Mouse (Mus musculus) forebrain, embryonic 16.5 days (tissue): ENCODE data around the gene Abi2. TPM values are rescaled to one million over a fixed set of nuclear protein-coding genes. Genes with fewer than 3 reads are reported as not detected.

ENCODE experiments used
- ATAC-seq: fragments of 200-750 bp; cut with Nextera tagmentation; 2 replicates; pipeline ENCODE4 v1.8.0; 2017; ENCODE audit warnings: mild to moderate bottlenecking, moderate library complexity
- H3K27ac ChIP-seq: fragments of 300-500 bp; sonication (generic); 2 replicates; pipeline ENCODE4 v1.5.1; 2014; ENCODE audit warnings: low read length, control low read depth
- H3K27me3 ChIP-seq: fragments of 300-500 bp; sonication (generic); replicated peaks from 2 replicates; pipeline ENCODE4 v1.6.1; 2014; ENCODE audit warnings: low read length; ENCODE audit not compliant: control insufficient read depth, insufficient read depth
- H3K36me3 ChIP-seq: fragments of 300-500 bp; sonication (generic); 2 replicates; pipeline ENCODE4 v1.6.1; 2014; ENCODE audit not compliant: control insufficient read depth, insufficient read depth
- H3K4me1 ChIP-seq: fragments of 300-500 bp; sonication (generic); replicated peaks from 2 replicates; pipeline ENCODE4 v1.6.1; 2014; ENCODE audit warnings: low read length; ENCODE audit not compliant: control insufficient read depth, insufficient read depth
- H3K4me2 ChIP-seq: fragments of 300-500 bp; sonication (generic); 2 replicates; pipeline ENCODE4 v1.6.1; 2014; ENCODE audit warnings: mild to moderate bottlenecking, low read length, control low read depth
- H3K4me3 ChIP-seq: fragments of 300-500 bp; sonication (generic); replicated peaks from 2 replicates; pipeline ENCODE4 v1.5.1; 2014; ENCODE audit warnings: mild to moderate bottlenecking, low read length, control low read depth
- H3K9ac ChIP-seq: fragments of 300-500 bp; sonication (generic); replicated peaks from 2 replicates; pipeline ENCODE4 v1.6.1; 2014; ENCODE audit warnings: low read depth, low read length, control low read depth
- H3K9me3 ChIP-seq: fragments of 300-500 bp; sonication (generic); 2 replicates; pipeline ENCODE4 v1.6.1; 2016; ENCODE audit warnings: low read length; ENCODE audit not compliant: control insufficient read depth
- WGBS: fragments of 180-500 bp; shearing (Covaris S2); extraction: QIAGEN DNeasy Blood & Tissue Kit; methylation state at CpG from one replicate; pipeline ENCODE4 v1.1.7; 2014; 5-methylcytosine and 5-hydroxymethylcytosine counted together
- polyA plus RNA-seq: library from polyadenylated mRNA; unstranded; fragments of >200 nt; fragmentation: Nextera tagmentation; extraction: Ambion mirVana; gene quantifications from 2 replicates; pipeline ENCODE4 v1.2.1, GENCODE M21; 2015

Gene Abi2
- polyA plus RNA-seq, 1 experiment from 2014 or later: 83.2 TPM

GRCm38 (mm10) chr1:60530107-60530506, 120.7 kb downstream of the Abi2 start:
- 88% methylated on average over 6 of the region's 6 CpGs for WGBS
- no peaks in the 10 kb centered on the region for H3K4me1 ChIP-seq
- H3K27me3 ChIP-seq: no peaks in the 10 kb centered on the region
- no peak overlapping the region for H3K27ac ChIP-seq
- peaks cover 18% of the 10 kb centered on the region for H3K36me3 ChIP-seq
- H3K9ac ChIP-seq: no peak overlapping the region
- no peaks in the 10 kb centered on the region for H3K9me3 ChIP-seq
- no peak overlapping the region for H3K4me2 ChIP-seq
- no peak for ATAC-seq
- no peak overlapping the region for H3K4me3 ChIP-seq

GRCm38 (mm10) chr1:60530636-60531035, 121.2 kb downstream of the Abi2 start:
- no peaks in the 10 kb centered on the region for H3K4me1 ChIP-seq
- H3K4me3 ChIP-seq: no peak overlapping the region
- H3K9me3 ChIP-seq: no peaks in the 10 kb centered on the region
- H3K27ac ChIP-seq: no peak overlapping the region
- H3K9ac ChIP-seq: no peak overlapping the region
- 85% methylated on average over 2 of the region's 2 CpGs for WGBS
- no peak for ATAC-seq
- H3K27me3 ChIP-seq: no peaks in the 10 kb centered on the region
- H3K4me2 ChIP-seq: no peak overlapping the region
- H3K36me3 ChIP-seq: peaks cover 15% of the 10 kb centered on the region

Other genes starting within 250 kb of the Abi2 start
- 8.9 and 9.8 TPM in 2 replicates for gene Nbeal1, start 229.0 kb upstream of the Abi2 start, polyA plus RNA-seq
- gene Cyp20a1, start 66.3 kb upstream of the Abi2 start, polyA plus RNA-seq: 9.0 and 10.7 TPM in 2 replicates
- gene Raph1, start 157.5 kb downstream of the Abi2 start, polyA plus RNA-seq: 18.9 and 21.8 TPM in 2 replicates